Mouse (Mus musculus) intestine, embryonic 14.5 days (tissue): ENCODE data around the gene Ryr3. TPM values are rescaled to one million over a fixed set of nuclear protein-coding genes. Genes with fewer than 3 reads are reported as not detected.

Experiments used
- ATAC-seq: fragments of 200-750 bp; cut with Nextera tagmentation; replicated peaks from 2 replicates; pipeline ENCODE4 v1.8.0; 2017; ENCODE audit warnings: low read depth, moderate number of reproducible peaks, moderate TSS enrichment, moderate library complexity; ENCODE audit not compliant: low FRiP score, low TSS enrichment
- DNase-seq: peaks from one replicate; pipeline ENCODE4 v3.0.0-alpha.2; 2018; ENCODE audit warnings: low spot score
- H3K27ac ChIP-seq: fragments of 300-500 bp; sonication (generic); 2 replicates; pipeline ENCODE4 v1.5.1; 2014; ENCODE audit warnings: low read depth, mild to moderate bottlenecking, control low read depth
- H3K27me3 ChIP-seq: fragments of 300-500 bp; sonication (generic); replicated peaks from 2 replicates; pipeline ENCODE4 v1.6.1; 2014; ENCODE audit warnings: low read length, control low read depth; ENCODE audit not compliant: control insufficient read depth, insufficient read depth
- H3K36me3 ChIP-seq: fragments of 300-500 bp; sonication (generic); 2 replicates; pipeline ENCODE4 v1.6.1; 2014; ENCODE audit warnings: low read length, control low read depth; ENCODE audit not compliant: control insufficient read depth, insufficient read depth
- H3K4me1 ChIP-seq: fragments of 300-500 bp; sonication (generic); replicated peaks from 2 replicates; pipeline ENCODE4 v1.6.1; 2014; ENCODE audit warnings: low read length, control low read depth, mixed read lengths; ENCODE audit not compliant: control insufficient read depth, insufficient read depth
- H3K4me2 ChIP-seq: fragments of 300-500 bp; sonication (generic); 2 replicates; pipeline ENCODE4 v1.6.1; 2014; ENCODE audit warnings: low read length
- H3K4me3 ChIP-seq: fragments of 300-500 bp; sonication (generic); 2 replicates; pipeline ENCODE4 v1.5.1; 2014; ENCODE audit warnings: low read depth, low read length, control low read depth, mixed read lengths
- H3K9ac ChIP-seq: fragments of 300-500 bp; sonication (generic); 2 replicates; pipeline ENCODE4 v1.6.1; 2014; ENCODE audit warnings: mild to moderate bottlenecking, low read length
- H3K9me3 ChIP-seq: fragments of 300-500 bp; sonication (generic); 2 replicates; pipeline ENCODE4 v1.6.1; 2016; ENCODE audit warnings: low read length, control low read depth; ENCODE audit not compliant: control insufficient read depth
- WGBS: fragments of 180-500 bp; shearing (Covaris S2); extraction: QIAGEN DNeasy Blood & Tissue Kit; methylation state at CpG from one replicate; pipeline ENCODE4 v1.1.7; 2014; 5-methylcytosine and 5-hydroxymethylcytosine counted together
- polyA plus RNA-seq: library from polyadenylated mRNA; unstranded; fragments of >200 nt; fragmentation: Nextera tagmentation; extraction: Ambion mirVana; gene quantifications from 2 replicates; pipeline ENCODE4 v1.2.1, GENCODE M21; 2014

The Ryr3 gene
- polyA plus RNA-seq, 1 experiment from 2014 or later, result 3.1 TPM

- Histone ChIP-seq H3K27me3 (no peaks in the 10 kb centered on the region), H3K4me2 (no peak overlapping the region), H3K9me3 (no peaks in the 10 kb centered on the region), H3K27ac (no peak overlapping the region), H3K4me3 (no peak overlapping the region), H3K36me3 (no peaks in the 10 kb centered on the region), H3K4me1 (no peaks in the 10 kb centered on the region), H3K9ac (no peak overlapping the region)
- DNase-seq (no peak), ATAC-seq (no peak)
- 72% methylated on average over 1 of the region's 1 CpGs for WGBS
Measured at GRCm38 (mm10) chr2:113123476-113123875, 93.4 kb downstream of the Ryr3 start.

DNA sequence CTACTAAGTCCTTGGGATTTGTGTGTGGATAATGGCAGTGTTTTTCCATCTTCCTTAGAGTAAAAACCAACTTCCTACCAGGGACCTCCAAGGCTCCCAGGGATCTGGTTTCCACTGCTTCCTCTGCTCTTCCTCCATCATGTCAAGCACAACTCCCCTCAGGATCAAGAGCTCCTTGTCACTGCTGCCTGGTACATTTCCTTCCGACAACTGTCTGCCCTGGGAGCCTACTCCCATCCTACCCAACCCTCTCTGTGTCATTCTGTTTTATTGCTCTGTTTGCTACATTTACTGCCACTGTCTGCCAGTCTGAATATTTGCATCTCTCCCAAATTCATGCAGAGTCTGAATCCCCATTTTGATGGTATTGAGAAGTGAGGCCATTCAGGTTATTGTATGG lies 97.8 kb downstream of the Ryr3 start:
- ATAC-seq (no peak), DNase-seq (no peak)
- 47% methylated on average over 1 of the region's 1 CpGs for WGBS
- Histone ChIP-seq H3K27ac (no peak overlapping the region), H3K36me3 (no peaks in the 10 kb centered on the region), H3K4me1 (no peaks in the 10 kb centered on the region), H3K9ac (no peak overlapping the region), H3K9me3 (no peaks in the 10 kb centered on the region), H3K27me3 (no peaks in the 10 kb centered on the region), H3K4me3 (no peak overlapping the region), H3K4me2 (no peak overlapping the region)

DNA sequence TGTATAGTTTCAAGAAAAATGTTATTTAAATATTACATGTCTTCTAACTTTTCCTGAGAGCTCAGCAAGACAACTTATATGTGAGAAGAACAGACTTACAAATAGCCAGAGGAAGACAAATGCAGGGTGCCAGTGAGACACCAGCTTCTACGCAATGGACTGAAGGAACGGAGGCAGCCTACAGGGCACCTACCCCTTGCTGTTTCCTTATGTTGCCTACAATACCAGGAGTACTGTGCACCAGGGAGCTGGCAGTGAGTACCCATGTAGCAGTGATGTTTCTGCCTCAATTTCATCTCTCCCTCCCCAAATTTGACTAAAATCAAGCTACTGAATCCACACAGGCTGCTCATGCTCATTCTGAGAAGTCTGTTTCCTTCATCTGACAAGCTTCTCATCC lies 100.1 kb downstream of the Ryr3 start:
- Histone ChIP-seq H3K4me1 (no peaks in the 10 kb centered on the region), H3K36me3 (no peaks in the 10 kb centered on the region), H3K9ac (no peak overlapping the region), H3K4me3 (no peak overlapping the region), H3K4me2 (no peak overlapping the region), H3K9me3 (no peaks in the 10 kb centered on the region), H3K27ac (no peak overlapping the region), H3K27me3 (no peaks in the 10 kb centered on the region)
- DNase-seq, result no peak
- ATAC-seq, result no peak
- WGBS, result 95% methylated on average over 2 of the region's 2 CpGs

GRCm38 (mm10) chr2:113115897-113116283 lies 101.0 kb downstream of the Ryr3 start:
- WGBS, result 88% methylated on average over 4 of the region's 4 CpGs
- no peak overlapping the region for H3K27ac ChIP-seq
- H3K9me3 ChIP-seq, result no peaks in the 10 kb centered on the region
- DNase-seq (no peak), ATAC-seq (no peak)
- H3K4me2 ChIP-seq, result no peak overlapping the region
- no peak overlapping the region for H3K9ac ChIP-seq
- H3K36me3 ChIP-seq, result no peaks in the 10 kb centered on the region
- no peaks in the 10 kb centered on the region for H3K27me3 ChIP-seq
- no peak overlapping the region for H3K4me3 ChIP-seq
- no peaks in the 10 kb centered on the region for H3K4me1 ChIP-seq

DNA sequence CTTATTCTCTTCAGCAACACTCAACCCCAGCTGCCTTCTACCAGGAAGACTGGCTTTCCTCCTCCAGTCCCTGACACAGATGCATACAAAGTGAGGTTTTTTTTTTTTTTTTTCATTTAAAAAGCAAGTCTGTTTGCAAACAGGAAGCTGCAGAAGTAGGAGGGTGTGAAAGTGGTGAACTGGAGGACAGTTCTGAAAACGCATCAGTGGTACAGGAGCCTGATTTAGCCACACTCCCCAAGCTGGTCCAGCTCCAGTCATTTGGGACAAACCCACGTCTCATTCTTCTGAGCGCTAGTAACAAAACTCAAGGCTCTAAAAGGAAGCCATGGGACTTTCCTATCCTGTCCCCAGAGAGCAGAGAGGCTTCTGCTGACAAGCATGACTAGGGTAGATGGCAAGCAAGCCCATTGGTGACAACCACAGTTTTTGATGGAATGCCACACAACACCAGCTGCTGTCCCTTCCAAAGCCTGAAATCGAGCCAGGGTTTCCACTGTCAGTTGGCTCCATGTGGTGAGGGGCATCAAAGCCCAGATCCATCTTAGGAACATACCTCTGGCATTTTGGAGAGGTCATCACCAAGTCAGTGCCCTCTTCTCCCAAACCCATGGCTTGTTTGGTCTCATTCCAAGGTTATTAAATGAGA lies 101.5 kb downstream of the Ryr3 start:
- 79% methylated on average over 4 of the region's 4 CpGs for WGBS
- Histone ChIP-seq H3K4me3 (no peak overlapping the region), H3K27ac (no peak overlapping the region), H3K36me3 (no peaks in the 10 kb centered on the region), H3K9ac (no peak overlapping the region), H3K4me1 (no peaks in the 10 kb centered on the region), H3K4me2 (no peak overlapping the region), H3K9me3 (no peaks in the 10 kb centered on the region), H3K27me3 (no peaks in the 10 kb centered on the region)
- ATAC-seq (no peak), DNase-seq (no peak)

DNA sequence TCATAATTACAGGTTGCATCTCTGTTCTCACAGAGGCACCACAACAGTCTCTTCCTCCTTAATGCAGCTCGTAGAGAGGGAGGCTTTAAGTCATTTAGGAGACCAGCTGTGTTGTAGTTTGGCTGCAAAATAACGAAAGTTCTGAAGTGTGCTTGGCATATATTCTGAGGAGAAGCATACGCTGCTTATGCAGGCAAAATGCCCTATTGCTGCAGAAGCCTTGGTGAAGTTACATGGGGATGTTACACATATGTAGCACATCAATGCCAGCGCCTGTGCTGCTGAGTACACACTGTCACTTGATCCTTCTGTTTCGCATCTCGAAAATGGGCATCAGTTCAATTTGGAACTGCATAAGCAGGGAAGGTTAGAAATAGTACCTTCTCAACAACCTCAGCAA lies 112.3 kb downstream of the Ryr3 start:
- H3K9ac ChIP-seq, result no peak overlapping the region
- no peaks in the 10 kb centered on the region for H3K4me1 ChIP-seq
- no peaks in the 10 kb centered on the region for H3K36me3 ChIP-seq
- H3K4me3 ChIP-seq, result no peak overlapping the region
- H3K4me2 ChIP-seq, result no peak overlapping the region
- no peaks in the 10 kb centered on the region for H3K27me3 ChIP-seq
- 86% methylated on average over 6 of the region's 6 CpGs for WGBS
- DNase-seq, result no peak
- no peak for ATAC-seq
- H3K9me3 ChIP-seq, result no peaks in the 10 kb centered on the region
- no peak overlapping the region for H3K27ac ChIP-seq

- no peak overlapping the region for H3K27ac ChIP-seq
- H3K4me1 ChIP-seq, result no peaks in the 10 kb centered on the region
- no peaks in the 10 kb centered on the region for H3K9me3 ChIP-seq
- 75% methylated on average over 4 of the region's 4 CpGs for WGBS
- no peak for DNase-seq
- H3K9ac ChIP-seq, result no peak overlapping the region
- no peaks in the 10 kb centered on the region for H3K36me3 ChIP-seq
- no peak for ATAC-seq
- no peak overlapping the region for H3K4me3 ChIP-seq
- H3K4me2 ChIP-seq, result no peak overlapping the region
- no peaks in the 10 kb centered on the region for H3K27me3 ChIP-seq
Measured at GRCm38 (mm10) chr2:113095184-113095583, 121.7 kb downstream of the Ryr3 start.

DNA sequence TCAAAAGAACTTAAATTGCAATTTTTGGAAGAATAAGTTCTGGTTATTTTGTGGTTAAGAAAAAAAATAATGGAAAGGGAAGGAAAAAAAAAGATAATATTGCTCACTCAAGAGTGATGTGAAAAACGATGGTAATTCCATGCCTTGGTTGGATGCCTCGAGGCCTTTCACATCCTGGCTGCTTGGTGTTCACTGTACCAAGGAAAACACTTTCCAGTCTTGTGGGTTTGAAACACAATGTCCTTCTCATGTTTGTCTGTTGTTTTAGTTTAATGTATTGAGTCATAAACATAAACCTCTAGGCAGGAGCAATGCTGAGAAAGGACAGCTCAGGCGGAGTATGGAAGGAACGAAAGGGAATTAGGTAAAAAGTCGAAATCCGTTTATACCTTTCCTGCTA lies 122.8 kb downstream of the Ryr3 start:
- Histone ChIP-seq H3K36me3 (no peaks in the 10 kb centered on the region), H3K9ac (no peak overlapping the region), H3K4me2 (no peak overlapping the region), H3K4me3 (no peak overlapping the region), H3K9me3 (no peaks in the 10 kb centered on the region), H3K27ac (no peak overlapping the region), H3K4me1 (no peaks in the 10 kb centered on the region), H3K27me3 (no peaks in the 10 kb centered on the region)
- no peak for ATAC-seq
- WGBS, result 89% methylated on average over 6 of the region's 6 CpGs
- DNase-seq, result no peak

GRCm38 (mm10) chr2:113092756-113093155 lies 124.1 kb downstream of the Ryr3 start:
- no peaks in the 10 kb centered on the region for H3K27me3 ChIP-seq
- DNase-seq (no peak), ATAC-seq (no peak)
- no peak overlapping the region for H3K4me2 ChIP-seq
- H3K9ac ChIP-seq, result no peak overlapping the region
- H3K36me3 ChIP-seq, result no peaks in the 10 kb centered on the region
- no peak overlapping the region for H3K4me3 ChIP-seq
- WGBS, result 81% methylated on average over 1 of the region's 1 CpGs
- H3K9me3 ChIP-seq, result no peaks in the 10 kb centered on the region
- no peaks in the 10 kb centered on the region for H3K4me1 ChIP-seq
- H3K27ac ChIP-seq, result no peak overlapping the region
